Mouse (Mus musculus) erythroid progenitor cell, adult 5-6 weeks (primary cell): ENCODE measurements around the gene Msmp. TPM values are rescaled to one million over a fixed set of nuclear protein-coding genes. Genes with fewer than 3 reads are reported as not detected.

Source experiments
- ATAC-seq: replicated peaks from 2 replicates; pipeline ENCODE4 v1.8.0; 2016; ENCODE audit warnings: moderate number of reproducible peaks, mild to moderate bottlenecking, moderate TSS enrichment, inconsistent platforms; ENCODE audit not compliant: poor library complexity, low FRiP score, severe bottlenecking
- total RNA-seq, 2 experiments: library from RNA; stranded (forward) in 1 of 2; stranded (reverse) in 1 of 2; fragments of 150-400 nt in 1 of 2; fragments of 186-747, 209-891 nt in 1 of 2; gene quantifications; 2 replicates each; pipeline versions ENCODE4 v1.2.3 to v1.2.4; 2015 to 2017; ENCODE audit warnings: low replicate concordance in 2 of 2

The Msmp gene
- total RNA-seq, 2 experiments from 2014 or later = not detected

DNA sequence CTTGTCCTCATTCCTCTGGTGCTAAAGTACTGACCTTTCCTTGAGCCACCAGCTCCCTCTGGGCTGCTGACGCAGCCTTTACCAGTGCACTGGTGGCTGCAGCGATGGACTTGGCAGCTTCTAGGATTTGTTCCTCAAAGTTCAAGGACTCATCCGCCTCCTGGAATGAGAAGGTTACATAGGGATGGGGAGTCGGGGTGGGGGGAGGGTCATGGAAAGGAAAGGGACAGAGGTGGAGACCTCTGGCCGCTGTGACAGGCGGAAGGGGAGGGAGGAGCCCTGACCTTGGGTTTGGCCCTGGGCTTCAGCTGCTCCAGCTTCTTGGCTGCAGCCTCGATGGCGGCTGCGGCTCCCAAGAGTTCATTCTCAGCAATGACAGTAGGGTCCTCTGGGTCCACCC is 51.0 kb downstream of the Msmp start:
- no peak for ATAC-seq

Other genes with a start within 250 kb of the Msmp start
- not detected in 2 replicates for gene Rusc2, start 202.5 kb downstream of the Msmp start, total RNA-seq (2015; ENCODE audit: low replicate concordance)
- not detected in 2 replicates for gene Rusc2, start 202.5 kb downstream of the Msmp start, total RNA-seq (2017; ENCODE audit: low replicate concordance)
- not detected in 2 replicates for gene Fam166b, start 155.4 kb downstream of the Msmp start, total RNA-seq (2015; ENCODE audit: low replicate concordance)
- gene Fam166b, start 155.4 kb downstream of the Msmp start, total RNA-seq (2017; ENCODE audit: low replicate concordance) = not detected in 2 replicates
- gene Tesk1, start 142.6 kb downstream of the Msmp start, total RNA-seq (2015; ENCODE audit: low replicate concordance) = 0.84 and 2.5 TPM in 2 replicates
- 0.23 and 0.77 TPM in 2 replicates for gene Tesk1, start 142.6 kb downstream of the Msmp start, total RNA-seq (2017; ENCODE audit: low replicate concordance)
- gene Cd72, start 129.9 kb downstream of the Msmp start, total RNA-seq (2015; ENCODE audit: low replicate concordance) = 17.2 and 22.3 TPM in 2 replicates
- 23.1 and 23.5 TPM in 2 replicates for gene Cd72, start 129.9 kb downstream of the Msmp start, total RNA-seq (2017; ENCODE audit: low replicate concordance)
- not detected in 2 replicates for gene Sit1, start 100.8 kb downstream of the Msmp start, total RNA-seq (2015; ENCODE audit: low replicate concordance)
- 3.2 TPM in 1 of 2 replicates, not detected in the other for gene Sit1, start 100.8 kb downstream of the Msmp start, total RNA-seq (2017; ENCODE audit: low replicate concordance)
- 26.0 and 46.9 TPM in 2 replicates for gene Ccdc107, start 91.6 kb downstream of the Msmp start, total RNA-seq (2015; ENCODE audit: low replicate concordance)
- 38.5 and 41.1 TPM in 2 replicates for gene Ccdc107, start 91.6 kb downstream of the Msmp start, total RNA-seq (2017; ENCODE audit: low replicate concordance)
- gene Arhgef39, start 84.8 kb downstream of the Msmp start, total RNA-seq (2015; ENCODE audit: low replicate concordance) = 233 and 242 TPM in 2 replicates
- gene Arhgef39, start 84.8 kb downstream of the Msmp start, total RNA-seq (2017; ENCODE audit: low replicate concordance) = 202 and 213 TPM in 2 replicates
- gene Car9, start 77.5 kb downstream of the Msmp start, total RNA-seq (2015; ENCODE audit: low replicate concordance) = 1.7 TPM in 1 of 2 replicates, not detected in the other
- gene Car9, start 77.5 kb downstream of the Msmp start, total RNA-seq (2017; ENCODE audit: low replicate concordance) = not detected in 2 replicates
- gene Tpm2, start 60.7 kb downstream of the Msmp start, total RNA-seq (2015; ENCODE audit: low replicate concordance) = not detected in 2 replicates
- gene Tpm2, start 60.7 kb downstream of the Msmp start, total RNA-seq (2017; ENCODE audit: low replicate concordance) = not detected in 2 replicates
- gene Creb3, start 22.2 kb downstream of the Msmp start, total RNA-seq (2015; ENCODE audit: low replicate concordance) = 8.0 and 12.3 TPM in 2 replicates
- gene Creb3, start 22.2 kb downstream of the Msmp start, total RNA-seq (2017; ENCODE audit: low replicate concordance) = 9.6 and 45.0 TPM in 2 replicates
- 111 and 144 TPM in 2 replicates for gene Tln1, start 21.8 kb downstream of the Msmp start, total RNA-seq (2015; ENCODE audit: low replicate concordance)
- 643 and 746 TPM in 2 replicates for gene Tln1, start 21.8 kb downstream of the Msmp start, total RNA-seq (2017; ENCODE audit: low replicate concordance)
- gene Rgp1, start 5.8 kb downstream of the Msmp start, total RNA-seq (2015; ENCODE audit: low replicate concordance) = 29.2 and 31.0 TPM in 2 replicates
- 10.1 and 32.7 TPM in 2 replicates for gene Rgp1, start 5.8 kb downstream of the Msmp start, total RNA-seq (2017; ENCODE audit: low replicate concordance)
- gene Gba2, start 5.6 kb downstream of the Msmp start, total RNA-seq (2015; ENCODE audit: low replicate concordance) = 22.3 and 28.1 TPM in 2 replicates
- 23.5 and 32.1 TPM in 2 replicates for gene Gba2, start 5.6 kb downstream of the Msmp start, total RNA-seq (2017; ENCODE audit: low replicate concordance)
- gene Npr2, start 47.4 kb upstream of the Msmp start, total RNA-seq (2015; ENCODE audit: low replicate concordance) = 10.8 TPM in 1 of 2 replicates, not detected in the other
- 0.13 TPM in 1 of 2 replicates, not detected in the other for gene Npr2, start 47.4 kb upstream of the Msmp start, total RNA-seq (2017; ENCODE audit: low replicate concordance)
- not detected in 2 replicates for gene Spag8, start 69.1 kb upstream of the Msmp start, total RNA-seq (2015; ENCODE audit: low replicate concordance)
- 3.9 TPM in 1 of 2 replicates, not detected in the other for gene Spag8, start 69.1 kb upstream of the Msmp start, total RNA-seq (2017; ENCODE audit: low replicate concordance)
- gene Hint2, start 72.0 kb upstream of the Msmp start, total RNA-seq (2015; ENCODE audit: low replicate concordance) = 18.9 and 26.7 TPM in 2 replicates
- 6.5 and 12.0 TPM in 2 replicates for gene Hint2, start 72.0 kb upstream of the Msmp start, total RNA-seq (2017; ENCODE audit: low replicate concordance)
- gene Tmem8b, start 84.5 kb upstream of the Msmp start, total RNA-seq (2015; ENCODE audit: low replicate concordance) = 1.4 TPM in 1 of 2 replicates, not detected in the other
- 0.64 TPM in 1 of 2 replicates, not detected in the other for gene Tmem8b, start 84.5 kb upstream of the Msmp start, total RNA-seq (2017; ENCODE audit: low replicate concordance)
- gene Fam221b, start 84.7 kb upstream of the Msmp start, total RNA-seq (2015; ENCODE audit: low replicate concordance) = not detected in 2 replicates
- 1.7 TPM in 1 of 2 replicates, not detected in the other for gene Fam221b, start 84.7 kb upstream of the Msmp start, total RNA-seq (2017; ENCODE audit: low replicate concordance)
- not detected in 2 replicates for gene Olfr70, start 116.3 kb upstream of the Msmp start, total RNA-seq (2015; ENCODE audit: low replicate concordance)
- gene Olfr70, start 116.3 kb upstream of the Msmp start, total RNA-seq (2017; ENCODE audit: low replicate concordance) = not detected in 2 replicates
- gene Olfr71, start 125.8 kb upstream of the Msmp start, total RNA-seq (2015; ENCODE audit: low replicate concordance) = not detected in 2 replicates
- gene Olfr71, start 125.8 kb upstream of the Msmp start, total RNA-seq (2017; ENCODE audit: low replicate concordance) = not detected in 2 replicates
- gene Hrct1, start 142.7 kb upstream of the Msmp start, total RNA-seq (2015; ENCODE audit: low replicate concordance) = not detected in 2 replicates
- not detected in 2 replicates for gene Hrct1, start 142.7 kb upstream of the Msmp start, total RNA-seq (2017; ENCODE audit: low replicate concordance)
- not detected in 2 replicates for gene Spaar, start 145.5 kb upstream of the Msmp start, total RNA-seq (2015; ENCODE audit: low replicate concordance)
- gene Spaar, start 145.5 kb upstream of the Msmp start, total RNA-seq (2017; ENCODE audit: low replicate concordance) = not detected in 2 replicates
- not detected in 2 replicates for gene Olfr159, start 186.5 kb upstream of the Msmp start, total RNA-seq (2015; ENCODE audit: low replicate concordance)
- gene Olfr159, start 186.5 kb upstream of the Msmp start, total RNA-seq (2017; ENCODE audit: low replicate concordance) = not detected in 2 replicates
- gene Olfr156, start 239.4 kb upstream of the Msmp start, total RNA-seq (2015; ENCODE audit: low replicate concordance) = not detected in 2 replicates
- gene Olfr156, start 239.4 kb upstream of the Msmp start, total RNA-seq (2017; ENCODE audit: low replicate concordance) = not detected in 2 replicates